Mouse (Mus musculus) neural tube, embryonic 13.5 days (tissue): ENCODE measurements around the gene Cmtm5. TPM values are rescaled to one million over a fixed set of nuclear protein-coding genes. Genes with fewer than 3 reads are reported as not detected.
"Not testable (repeated sequence)": the region's sequence is repeated elsewhere in the genome, so short reads cannot be mapped to it uniquely, and the experiment has no call there.

Experiments used
- ATAC-seq: fragments of 200-750 bp; cut with Nextera tagmentation; 2 replicates; pipeline ENCODE4 v1.8.0; 2017; ENCODE audit warnings: low read depth, mild to moderate bottlenecking, moderate TSS enrichment, moderate library complexity
- H3K27ac ChIP-seq: fragments of 300-500 bp; sonication (generic); replicated peaks from 2 replicates; pipeline ENCODE4 v1.5.1; 2015; ENCODE audit warnings: moderate library complexity, mild to moderate bottlenecking, inconsistent platforms
- H3K27me3 ChIP-seq: fragments of 300-500 bp; sonication (generic); 2 replicates; pipeline ENCODE4 v1.6.1; 2015; ENCODE audit warnings: mild to moderate bottlenecking, inconsistent platforms
- H3K36me3 ChIP-seq: fragments of 300-500 bp; sonication (generic); 2 replicates; pipeline ENCODE4 v1.6.1; 2015; ENCODE audit warnings: mild to moderate bottlenecking, inconsistent platforms
- H3K4me1 ChIP-seq: fragments of 300-500 bp; sonication (generic); replicated peaks from 2 replicates; pipeline ENCODE4 v1.6.1; 2015; ENCODE audit warnings: inconsistent platforms
- H3K4me2 ChIP-seq: fragments of 300-500 bp; sonication (generic); 2 replicates; pipeline ENCODE4 v1.6.1; 2015; ENCODE audit warnings: inconsistent platforms, mild to moderate bottlenecking, moderate library complexity
- H3K4me3 ChIP-seq: fragments of 300-500 bp; sonication (generic); 2 replicates; pipeline ENCODE4 v1.5.1; 2015; ENCODE audit warnings: mild to moderate bottlenecking, inconsistent platforms
- H3K9ac ChIP-seq: fragments of 300-500 bp; sonication (generic); 2 replicates; pipeline ENCODE4 v1.6.1; 2015; ENCODE audit warnings: moderate library complexity, mild to moderate bottlenecking, inconsistent platforms
- H3K9me3 ChIP-seq: fragments of 300-500 bp; sonication (generic); 2 replicates; pipeline ENCODE4 v1.6.1; 2016; ENCODE audit warnings: inconsistent platforms
- WGBS: fragments of 180-500 bp; shearing (Covaris S2); methylation state at CpG from one replicate; pipeline ENCODE4 v1.1.7; 2015; 5-methylcytosine and 5-hydroxymethylcytosine counted together
- polyA plus RNA-seq: library from polyadenylated mRNA; unstranded; fragments of >200 nt; fragmentation: Nextera tagmentation; extraction: Ambion mirVana; gene quantifications from 2 replicates; pipeline ENCODE4 v1.2.1, GENCODE M21; 2015

Cmtm5 gene
- polyA plus RNA-seq, 1 experiment from 2014 or later: 24.7 TPM

DNA sequence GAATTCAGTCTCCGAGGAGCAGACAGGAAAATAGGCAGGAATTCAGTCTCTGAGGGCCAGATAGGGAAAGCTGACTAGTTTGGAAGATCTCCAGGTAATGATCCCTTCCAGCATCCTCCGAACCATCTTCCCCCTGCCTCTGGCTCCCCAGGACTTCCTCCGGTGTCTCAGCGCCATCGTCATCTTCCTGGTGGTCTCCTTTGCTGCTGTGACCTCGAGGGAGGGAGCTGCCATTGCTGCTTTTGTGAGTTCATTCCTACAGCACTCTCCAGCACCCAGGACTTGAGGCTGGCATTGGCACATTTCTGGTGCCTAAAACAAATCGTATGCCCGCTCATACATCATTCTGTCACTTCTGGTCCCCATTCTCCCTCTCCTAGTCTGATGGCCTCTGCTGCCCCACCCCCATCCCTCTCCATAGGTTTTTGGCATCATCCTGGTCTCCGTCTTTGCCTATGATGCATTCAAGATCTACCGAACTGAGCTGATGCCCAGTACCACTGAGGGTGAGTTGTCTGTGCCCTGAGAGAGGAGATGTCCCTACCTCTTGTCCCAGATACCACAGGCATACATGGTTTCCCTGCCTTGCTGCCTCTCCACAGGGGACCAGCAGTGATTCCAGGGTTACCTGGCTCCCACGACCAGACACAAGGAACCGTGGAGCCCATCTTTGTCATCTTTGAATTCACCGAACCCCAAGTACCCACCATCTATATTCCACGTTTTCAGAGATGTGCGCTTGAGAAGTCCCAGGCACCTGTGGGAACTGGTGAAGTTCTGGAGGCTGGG, 2.6 kb downstream of the Cmtm5 start:
- no peak overlapping the region for H3K27ac ChIP-seq
- no peaks in the 10 kb centered on the region for H3K27me3 ChIP-seq
- no peak overlapping the region for H3K4me2 ChIP-seq
- no peaks in the 10 kb centered on the region for H3K36me3 ChIP-seq
- no peaks in the 10 kb centered on the region for H3K9me3 ChIP-seq
- H3K4me1 ChIP-seq: peaks cover 17% of the 10 kb centered on the region
- WGBS: 80% methylated on average over 15 of the region's 15 CpGs
- no peak overlapping the region for H3K4me3 ChIP-seq
- no peak for ATAC-seq
- H3K9ac ChIP-seq: no peak overlapping the region

DNA sequence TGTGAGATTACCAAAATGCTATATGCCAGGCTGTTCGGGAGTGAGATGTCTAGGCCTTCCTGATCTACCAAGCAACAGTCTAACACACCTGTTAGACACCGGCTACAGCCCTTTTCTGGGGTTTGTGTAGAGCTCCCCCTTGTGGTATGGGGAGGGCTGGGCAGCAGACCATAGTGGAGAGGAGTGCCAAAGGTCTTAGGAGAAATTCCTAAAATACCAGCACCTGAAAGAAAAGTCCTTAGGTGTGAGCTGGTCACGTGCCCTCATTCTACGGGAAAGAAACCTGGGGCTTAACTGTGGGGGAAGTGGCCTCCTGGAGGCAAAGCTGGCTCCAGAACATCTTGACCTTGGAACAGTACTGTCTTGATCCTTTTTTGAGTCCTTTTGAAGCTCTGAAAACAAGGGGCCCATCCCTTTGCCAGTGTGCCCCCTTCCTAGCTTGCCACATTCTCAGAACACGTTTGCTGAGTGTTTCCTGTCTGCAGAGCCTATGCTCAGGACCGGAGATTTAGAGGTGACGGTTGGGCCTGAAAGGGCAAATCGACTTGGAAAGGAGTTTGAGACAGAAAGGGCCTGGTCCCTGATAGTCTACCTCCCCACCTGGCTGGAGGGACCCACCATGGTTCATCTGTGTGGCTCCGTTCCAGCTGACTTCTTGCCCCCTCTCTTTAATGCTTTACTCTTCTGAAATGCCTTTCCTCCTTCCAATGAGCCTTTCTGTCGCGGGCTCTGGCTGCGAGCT, 3.5 kb downstream of the Cmtm5 start:
- H3K9me3 ChIP-seq: no peaks in the 10 kb centered on the region
- H3K4me1 ChIP-seq: peaks cover 17% of the 10 kb centered on the region
- WGBS: 50% methylated on average over 12 of the region's 12 CpGs
- H3K9ac ChIP-seq: no peak overlapping the region
- H3K4me3 ChIP-seq: no peak overlapping the region
- H3K27me3 ChIP-seq: no peaks in the 10 kb centered on the region
- H3K4me2 ChIP-seq: no peak overlapping the region
- H3K27ac ChIP-seq: no peak overlapping the region
- ATAC-seq: no peak
- H3K36me3 ChIP-seq: no peaks in the 10 kb centered on the region

DNA sequence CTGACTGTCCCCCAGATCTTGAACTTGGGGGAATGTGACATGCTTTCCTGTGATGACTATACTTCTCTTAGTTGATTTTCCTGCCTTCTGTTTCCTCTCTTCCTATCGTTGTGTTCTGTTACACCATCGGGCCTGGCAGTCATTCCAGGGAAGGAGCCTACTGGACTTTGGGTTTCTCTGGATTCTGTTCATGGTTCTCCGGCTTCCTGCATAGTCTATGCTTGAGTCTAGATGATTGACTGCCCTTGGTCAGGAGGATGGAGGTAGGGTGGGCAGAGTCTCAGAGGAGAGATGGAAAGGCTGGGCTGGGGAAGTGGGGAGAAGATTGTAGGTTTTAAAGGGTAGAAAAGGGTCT, 4.1 kb downstream of the Cmtm5 start:
- Histone ChIP-seq H3K4me2 (no peak overlapping the region), H3K27me3 (no peaks in the 10 kb centered on the region), H3K9ac (no peak overlapping the region), H3K4me3 (no peak overlapping the region), H3K27ac (no peak overlapping the region), H3K36me3 (no peaks in the 10 kb centered on the region), H3K9me3 (no peaks in the 10 kb centered on the region), H3K4me1 (peaks cover 17% of the 10 kb centered on the region)
- 82% methylated on average over 3 of the region's 3 CpGs for WGBS
- no peak for ATAC-seq

DNA sequence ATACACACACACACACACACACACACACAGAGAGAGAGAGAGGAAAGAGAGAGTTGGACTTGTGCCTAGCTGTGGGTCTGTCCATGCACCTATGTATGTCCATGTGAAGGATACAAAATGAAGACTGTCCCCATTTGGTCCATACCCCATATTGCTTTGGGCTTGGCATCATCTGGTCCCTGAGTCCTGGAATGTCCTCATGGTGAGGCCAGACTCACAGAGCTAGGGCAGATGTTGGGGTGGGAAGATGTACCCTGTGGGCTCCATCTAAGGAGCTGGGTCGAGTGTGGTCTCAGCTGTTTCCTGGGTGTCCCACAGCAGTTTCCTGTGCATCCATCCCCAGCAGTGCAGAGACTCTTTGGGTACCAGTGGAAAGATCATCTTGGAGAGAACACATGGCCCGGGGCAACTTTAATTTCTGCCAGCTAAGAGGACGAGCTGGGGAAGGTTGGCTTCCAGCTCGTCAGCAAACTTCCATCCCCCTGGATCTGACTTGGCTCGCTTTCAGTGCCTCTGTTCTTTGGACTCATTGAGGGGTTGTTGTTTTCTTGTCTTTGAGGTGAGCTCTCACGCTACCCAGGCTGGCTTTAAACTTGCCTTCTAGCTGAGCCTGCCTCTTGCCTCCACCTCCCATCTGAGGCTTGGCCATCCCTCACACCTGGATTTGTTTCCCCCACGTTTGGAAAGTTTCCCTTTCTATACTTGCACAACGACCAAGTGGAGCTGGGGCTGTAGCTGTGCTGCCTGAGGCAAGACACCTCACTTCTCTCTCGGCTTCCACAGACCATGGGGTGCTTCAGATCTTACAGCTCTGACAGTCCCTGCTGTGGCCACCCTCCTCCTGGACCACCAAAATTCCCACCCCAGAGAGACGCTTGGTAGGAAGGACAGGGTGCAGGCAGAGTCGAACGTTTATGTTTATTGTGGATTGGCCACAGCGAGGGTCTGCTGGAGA, 5.2 kb downstream of the Cmtm5 start:
- Histone ChIP-seq H3K4me1 (peaks cover 6% of the 10 kb centered on the region), H3K27me3 (no peaks in the 10 kb centered on the region), H3K4me2 (no peak overlapping the region), H3K27ac (no peak overlapping the region), H3K4me3 (no peak overlapping the region), H3K9ac (no peak overlapping the region), H3K36me3 (no peaks in the 10 kb centered on the region), H3K9me3 (no peaks in the 10 kb centered on the region)
- 62% methylated on average over 13 of the region's 13 CpGs for WGBS
- no peak for ATAC-seq

DNA sequence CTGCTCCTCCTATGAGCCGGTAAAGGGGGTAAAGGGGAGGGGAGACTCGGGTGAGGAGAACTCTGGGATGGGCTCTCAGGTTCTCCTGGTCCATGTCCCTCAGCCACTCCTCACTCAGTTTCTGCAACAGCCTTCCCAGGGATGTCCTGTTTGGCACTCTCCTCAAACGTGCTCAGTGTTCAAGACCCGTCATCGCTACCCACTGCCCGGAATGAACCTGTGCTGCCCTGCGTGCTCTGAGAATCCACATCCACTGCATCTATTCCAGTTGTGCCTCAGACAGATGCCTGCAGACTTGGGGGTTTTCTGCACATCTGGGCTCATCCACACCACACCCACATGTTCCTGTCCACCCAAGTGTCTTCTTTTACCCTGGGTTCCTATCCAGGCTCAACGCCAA, 6.4 kb downstream of the Cmtm5 start:
- H3K27me3 ChIP-seq: no peaks in the 10 kb centered on the region
- WGBS: 90% methylated on average over 8 of the region's 8 CpGs

DNA sequence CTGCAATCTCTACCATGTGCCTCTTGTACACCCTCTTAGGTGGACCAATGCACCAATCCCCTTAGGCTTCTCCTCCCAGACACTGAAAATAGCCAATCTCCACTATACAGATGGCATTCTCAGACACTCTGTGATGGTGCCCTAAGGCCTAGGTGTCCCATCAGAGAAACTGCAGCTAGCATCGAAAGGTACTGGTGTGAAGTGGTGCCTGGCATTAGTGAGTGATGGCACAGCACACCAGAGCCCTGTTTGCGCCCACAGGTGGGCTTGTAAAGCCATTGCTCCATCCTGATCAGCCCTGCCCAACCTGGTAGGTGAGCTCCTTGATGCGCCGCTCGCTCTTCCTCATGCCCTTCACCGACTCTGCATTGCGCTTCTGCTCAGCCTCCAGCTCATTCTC, 7.9 kb downstream of the Cmtm5 start:
- no peak overlapping the region for H3K4me3 ChIP-seq
- H3K9ac ChIP-seq: no peak overlapping the region
- no peaks in the 10 kb centered on the region for H3K4me1 ChIP-seq
- H3K27ac ChIP-seq: no peak overlapping the region
- no peaks in the 10 kb centered on the region for H3K9me3 ChIP-seq
- no peaks in the 10 kb centered on the region for H3K36me3 ChIP-seq
- WGBS: 93% methylated on average over 7 of the region's 7 CpGs
- no peak overlapping the region for H3K4me2 ChIP-seq
- no peaks in the 10 kb centered on the region for H3K27me3 ChIP-seq
- ATAC-seq: no peak

More for the DNA sequence above, 6.4 kb downstream of the Cmtm5 start:
- Histone ChIP-seq H3K4me2 (no peak overlapping the region), H3K9ac (no peak overlapping the region), H3K4me1 (no peaks in the 10 kb centered on the region), H3K4me3 (no peak overlapping the region), H3K36me3 (no peaks in the 10 kb centered on the region), H3K9me3 (no peaks in the 10 kb centered on the region), H3K27ac (no peak overlapping the region)
- no peak for ATAC-seq

DNA sequence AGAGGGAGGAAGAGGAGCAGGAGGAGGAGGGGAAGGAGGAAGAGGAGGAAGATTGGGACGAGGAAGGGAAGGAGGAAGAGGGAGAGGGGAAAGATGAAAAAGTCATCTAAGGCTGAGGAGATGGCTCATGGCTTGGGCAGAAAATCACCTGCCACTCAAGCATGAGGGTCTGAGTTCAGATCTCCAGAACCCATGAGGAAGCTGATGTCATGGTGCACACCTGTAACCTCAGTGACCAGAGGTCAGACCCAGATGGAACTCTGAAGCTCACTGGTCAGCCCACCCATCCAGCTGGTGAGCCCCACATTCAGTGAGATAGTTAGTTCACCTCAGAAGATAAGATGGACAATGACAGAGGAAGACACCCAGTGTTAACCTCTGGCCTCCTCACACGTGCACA, 8.9 kb downstream of the Cmtm5 start:
- no peak overlapping the region for H3K4me2 ChIP-seq
- WGBS: 76% methylated on average over 2 of the region's 2 CpGs
- H3K9me3 ChIP-seq: no peaks in the 10 kb centered on the region
- ATAC-seq: no peak
- H3K4me1 ChIP-seq: no peaks in the 10 kb centered on the region
- H3K9ac ChIP-seq: no peak overlapping the region
- H3K36me3 ChIP-seq: no peaks in the 10 kb centered on the region
- no peak overlapping the region for H3K4me3 ChIP-seq
- H3K27me3 ChIP-seq: no peaks in the 10 kb centered on the region
- H3K27ac ChIP-seq: no peak overlapping the region

DNA sequence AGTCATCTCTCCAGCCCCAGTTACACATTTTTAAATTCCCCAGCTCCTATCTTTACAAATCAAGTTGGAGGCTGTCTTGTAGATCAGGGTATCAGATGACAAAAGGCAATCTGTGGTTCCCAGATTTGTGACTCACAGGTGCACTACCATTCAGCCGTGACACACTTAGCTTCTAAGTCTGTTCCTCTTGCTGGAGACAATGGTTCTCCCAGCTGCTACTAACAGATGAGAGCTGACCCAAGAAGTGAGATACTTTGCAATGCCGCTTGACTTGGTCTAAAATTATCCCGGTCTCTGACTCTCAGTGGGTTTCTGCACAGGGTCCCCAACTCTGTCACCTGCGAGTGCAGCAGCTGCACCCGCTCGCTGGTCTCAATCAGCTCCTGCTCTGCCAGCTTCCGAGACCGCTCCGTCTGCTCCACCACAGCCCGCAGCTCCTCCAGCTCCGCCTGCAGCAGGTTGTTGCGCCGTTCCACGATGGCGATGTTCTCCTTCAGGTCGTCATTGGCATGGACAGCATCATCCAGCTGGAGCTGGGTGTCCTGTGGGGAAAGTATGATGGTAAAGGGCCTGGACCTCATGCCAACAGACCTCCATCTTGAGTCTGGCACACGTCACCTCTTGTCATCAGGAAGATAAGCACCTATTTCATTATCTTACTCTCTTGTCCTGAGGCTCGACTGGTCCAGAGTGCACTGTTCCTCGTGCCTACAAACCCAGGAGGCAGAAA, 10.1 kb downstream of the Cmtm5 start:
- H3K9me3 ChIP-seq: no peaks in the 10 kb centered on the region

DNA sequence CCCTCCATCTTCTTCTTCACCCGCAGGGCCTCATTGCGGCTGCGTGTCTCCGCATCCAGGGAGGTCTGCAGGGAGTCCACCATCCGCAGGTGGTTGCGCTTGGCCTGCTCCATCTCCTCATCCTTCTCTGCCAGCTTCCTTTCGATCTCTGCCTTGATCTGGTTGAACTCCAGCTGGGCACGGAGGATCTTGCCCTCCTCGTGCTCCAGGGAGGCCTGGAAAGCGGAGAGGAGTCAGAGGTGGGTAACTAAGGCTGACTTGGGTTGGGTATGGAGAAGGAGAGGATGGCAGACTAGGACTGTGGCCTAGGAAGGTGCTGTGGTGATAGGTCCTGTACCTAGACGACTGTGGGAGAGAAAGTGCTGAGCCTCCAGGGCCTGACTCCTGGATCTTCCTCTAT, 10.9 kb downstream of the Cmtm5 start:
- 90% methylated on average over 11 of the region's 11 CpGs for WGBS
- H3K4me3 ChIP-seq, H3K27me3 ChIP-seq, H3K9me3 ChIP-seq, H3K27ac ChIP-seq, H3K4me2 ChIP-seq, H3K36me3 ChIP-seq, ATAC-seq, H3K9ac ChIP-seq, H3K4me1 ChIP-seq: not testable (repeated sequence)

More for the DNA sequence above, 10.1 kb downstream of the Cmtm5 start:
- WGBS: 87% methylated on average over 19 of the region's 19 CpGs
- no peak overlapping the region for H3K27ac ChIP-seq
- no peak overlapping the region for H3K4me3 ChIP-seq
- no peaks in the 10 kb centered on the region for H3K27me3 ChIP-seq
- no peaks in the 10 kb centered on the region for H3K36me3 ChIP-seq
- no peaks in the 10 kb centered on the region for H3K4me1 ChIP-seq
- H3K4me2 ChIP-seq: no peak overlapping the region
- ATAC-seq: no peak
- no peak overlapping the region for H3K9ac ChIP-seq

DNA sequence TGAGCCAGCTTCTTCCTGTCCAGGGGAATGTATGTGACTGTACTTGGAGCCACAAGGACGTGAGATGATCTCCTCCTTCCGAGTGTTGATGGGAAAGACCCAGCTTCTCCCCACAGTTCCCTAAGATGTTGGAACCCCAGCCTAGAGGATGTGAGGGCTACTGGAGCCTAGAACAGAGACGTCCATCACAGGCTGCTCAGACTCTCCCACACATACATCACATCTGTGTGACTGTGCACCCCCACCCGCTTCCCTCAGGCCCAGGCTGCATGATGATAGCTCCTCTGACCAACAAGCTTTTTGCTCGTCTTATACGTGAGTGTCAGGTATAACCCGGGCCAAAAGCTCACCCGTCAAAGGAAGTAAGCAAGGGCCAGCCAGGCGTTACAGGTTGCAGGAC, 12.7 kb downstream of the Cmtm5 start:
- 89% methylated on average over 9 of the region's 9 CpGs for WGBS
- Histone ChIP-seq H3K27me3 (no peaks in the 10 kb centered on the region), H3K9me3 (no peaks in the 10 kb centered on the region), H3K27ac (no peak overlapping the region), H3K4me3 (no peak overlapping the region), H3K4me2 (no peak overlapping the region), H3K36me3 (no peaks in the 10 kb centered on the region), H3K9ac (no peak overlapping the region), H3K4me1 (no peaks in the 10 kb centered on the region)
- no peak for ATAC-seq

DNA sequence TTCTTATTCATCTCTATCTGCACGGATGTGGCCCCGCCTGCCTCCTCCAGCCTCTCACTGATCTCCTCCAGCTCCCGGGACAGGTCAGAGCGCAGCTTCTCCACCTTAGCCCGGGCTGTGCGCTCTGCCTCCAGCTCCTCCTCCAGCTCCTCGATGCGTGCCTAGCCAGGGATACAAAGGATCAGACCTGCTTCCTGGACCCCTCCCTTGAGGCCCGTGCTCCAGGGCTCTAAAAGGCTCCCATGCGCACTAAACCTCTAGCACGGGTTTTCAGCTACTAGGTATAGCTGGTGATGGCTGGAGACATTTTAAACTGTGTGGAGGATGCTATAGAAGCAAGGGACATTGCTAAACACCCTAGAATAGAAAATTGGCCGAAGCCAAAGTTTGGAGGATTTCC, 14.4 kb downstream of the Cmtm5 start:
- Histone ChIP-seq H3K27me3 (no peaks in the 10 kb centered on the region), H3K4me2 (no peak overlapping the region), H3K9me3 (no peaks in the 10 kb centered on the region), H3K36me3 (no peaks in the 10 kb centered on the region), H3K4me1 (no peaks in the 10 kb centered on the region), H3K27ac (no peak overlapping the region), H3K4me3 (no peak overlapping the region), H3K9ac (no peak overlapping the region)
- ATAC-seq: no peak
- WGBS: 64% methylated on average over 12 of the region's 12 CpGs
